Mouse (Mus musculus) embryo, embryonic 11.5 days (tissue): ENCODE results near the gene Mup17.
"Not testable (repeated sequence)": the region's sequence is repeated elsewhere in the genome, so short reads cannot be mapped to it uniquely, and the experiment has no call there.

Experiments
- DNase-seq: peaks from one replicate; pipeline ENCODE4 v3.0.0-alpha.2; 2012; ENCODE audit warnings: low read depth, low spot score

Mup17 gene

DNA sequence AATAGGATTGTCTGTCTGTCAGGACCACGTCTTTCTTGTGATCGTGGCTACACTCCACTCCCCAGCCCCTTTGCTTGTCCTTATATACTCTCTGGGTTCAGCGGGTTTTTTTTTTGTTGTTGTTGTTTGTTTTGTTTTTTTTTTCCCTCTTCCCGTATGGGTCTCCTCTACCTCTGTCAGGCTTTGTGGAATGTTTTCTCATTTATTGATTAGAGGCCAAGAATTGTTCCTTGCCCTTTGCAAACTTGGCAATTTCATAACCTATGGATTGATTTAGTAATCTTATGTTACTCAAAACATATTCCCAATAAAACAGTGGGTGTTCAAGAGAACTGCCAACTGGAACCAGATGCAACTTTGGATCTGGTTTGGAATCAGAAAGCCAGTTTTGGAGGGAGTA is at the start of gene Mup17:
TSS of gene Mup17 (minus strand) at position 101 of the 400 bp plus-strand sequence.
- not testable (repeated sequence) for DNase-seq

DNA sequence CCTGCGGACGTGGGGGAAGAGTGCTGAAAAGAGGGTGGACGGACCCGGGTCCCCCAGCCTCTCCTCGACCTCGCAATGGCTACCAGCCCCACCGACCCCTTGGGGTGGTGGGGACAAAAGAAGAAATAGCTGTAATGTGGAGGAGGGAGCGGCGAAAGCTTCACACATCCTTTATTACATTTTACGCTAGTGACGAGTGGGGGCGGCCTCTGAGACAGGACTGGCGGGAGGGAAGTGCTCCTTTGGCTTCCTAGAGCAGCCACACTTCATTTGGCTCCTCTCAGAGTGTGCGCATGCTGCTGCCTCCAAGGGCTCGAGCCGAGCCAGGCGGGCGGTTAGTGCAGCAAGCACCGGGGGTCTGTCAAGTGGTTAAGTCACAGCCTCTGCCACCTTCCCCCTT is 24.1 kb downstream of the Mup17 start:
- DNase-seq: not testable (repeated sequence)

GRCm38 (mm10) chr4:61555887-61556286 is 39.8 kb downstream of the Mup17 start:
- DNase-seq: not testable (repeated sequence)
